Mouse (Mus musculus) C2C12 (cell line): ENCODE data around the gene Zfp68. TPM values are rescaled to one million over a fixed set of nuclear protein-coding genes. Genes with fewer than 3 reads are reported as not detected.
"Not testable (repeated sequence)": the region's sequence is repeated elsewhere in the genome, so short reads cannot be mapped to it uniquely, and the experiment has no call there.

Experiments used
- H3K27me3 ChIP-seq: one replicate; pipeline ENCODE4 v1.6.1; 2011; ENCODE audit not compliant: control insufficient read depth, insufficient read depth, insufficient read length
- H3K36me3 ChIP-seq: one replicate; pipeline ENCODE4 v1.6.1; 2011; ENCODE audit not compliant: control insufficient read depth, insufficient read depth
- H3K4me3 ChIP-seq: one replicate; pipeline ENCODE4 v1.5.1; 2011; ENCODE audit warnings: mild to moderate bottlenecking, control low read depth; ENCODE audit not compliant: poor library complexity, insufficient read depth, severe bottlenecking
- H3K79me2 ChIP-seq: one replicate; pipeline ENCODE4 v1.6.1; 2011; ENCODE audit not compliant: control insufficient read depth, insufficient read depth
- H3K79me3 ChIP-seq: one replicate; pipeline ENCODE4 v1.6.1; 2011; ENCODE audit warnings: low read depth, control low read depth
- H3ac ChIP-seq: one replicate; pipeline ENCODE3; 2011; ENCODE audit warnings: low read depth; ENCODE audit not compliant: control insufficient read depth, insufficient read length
- CEBPB ChIP-seq: IDR thresholded peaks from one replicate; pipeline ENCODE4 v1.6.1; 2011; ENCODE audit warnings: low read depth, mild to moderate bottlenecking, control low read depth, moderate library complexity
- CTCF ChIP-seq: IDR thresholded peaks from one replicate; pipeline ENCODE4 v1.5.1; 2011; ENCODE audit not compliant: control insufficient read depth, insufficient read depth, insufficient read length
- FOSL1 ChIP-seq: IDR thresholded peaks from one replicate; pipeline ENCODE4 v1.8.0; 2011; ENCODE audit warnings: mild to moderate bottlenecking, low read length; ENCODE audit not compliant: poor library complexity, insufficient read depth, severe bottlenecking
- MAX ChIP-seq: IDR thresholded peaks from one replicate; pipeline ENCODE4 v1.6.1; 2011; ENCODE audit warnings: mild to moderate bottlenecking, control low read depth
- MYOD1 ChIP-seq: IDR thresholded peaks from one replicate; pipeline ENCODE4 v1.6.1; 2011; ENCODE audit warnings: low read depth; ENCODE audit not compliant: control insufficient read depth, insufficient read length
- MYOG ChIP-seq: IDR thresholded peaks from one replicate; pipeline ENCODE4 v1.6.1; 2011; ENCODE audit not compliant: control insufficient read depth, insufficient read length; ENCODE audit errors: extremely low read depth
- USF1 ChIP-seq: IDR thresholded peaks from one replicate; pipeline ENCODE4 v1.6.1; 2011; ENCODE audit warnings: low read depth, mild to moderate bottlenecking, control low read depth, moderate library complexity
- microRNA-seq: library from miRNA; unstranded; fragments of <30 nt; microRNA quantifications from one replicate; pipeline ENCODE4, GENCODE M21; 2019; ENCODE audit warnings: borderline microRNAs expressed
- polyA plus RNA-seq: library from polyadenylated mRNA; unstranded; fragments of >200 nt; fragmentation: generic; extraction: Trizol; gene quantifications from one replicate; pipeline ENCODE4 v1.2.1, GENCODE M21; 2012; ENCODE audit warnings: missing spikeins

The Zfp68 gene
- polyA plus RNA-seq, 1 experiment: 4.9 TPM

DNA sequence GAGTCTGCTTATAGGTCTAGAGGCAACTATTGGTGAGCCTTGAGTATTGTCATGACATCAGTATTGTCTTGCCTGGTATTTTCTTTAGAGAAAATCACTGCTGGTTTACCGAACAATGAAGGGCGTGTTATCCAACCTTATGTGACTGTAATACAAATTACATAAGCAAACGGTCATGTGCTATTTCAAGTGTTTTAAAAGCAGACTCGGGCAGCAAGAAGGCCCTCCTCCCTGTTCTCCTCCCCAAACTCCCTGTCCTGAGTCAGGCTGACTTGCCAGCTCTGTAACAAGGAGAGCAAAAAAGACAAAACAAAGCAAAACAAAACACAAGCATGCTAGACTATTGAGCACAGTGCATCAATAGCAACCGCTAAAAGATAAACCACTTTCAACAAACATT is 1.3 kb upstream of the Zfp68 start:
- Histone ChIP-seq H3K4me3 (no peak overlapping the region), H3ac (no peak overlapping the region), H3K79me3 (peaks cover 28% of the 10 kb centered on the region), H3K36me3 (peaks cover 22% of the 10 kb centered on the region), H3K79me2 (peaks cover 44% of the 10 kb centered on the region), H3K27me3 (no peaks in the 10 kb centered on the region)
- no peak for TF ChIP-seq MYOD1
- no peak for TF ChIP-seq MAX
- TF ChIP-seq USF1: no peak
- no peak for TF ChIP-seq FOSL1
- no peak for TF ChIP-seq CEBPB
- no peak for TF ChIP-seq MYOG
- TF ChIP-seq CTCF: no peak

DNA sequence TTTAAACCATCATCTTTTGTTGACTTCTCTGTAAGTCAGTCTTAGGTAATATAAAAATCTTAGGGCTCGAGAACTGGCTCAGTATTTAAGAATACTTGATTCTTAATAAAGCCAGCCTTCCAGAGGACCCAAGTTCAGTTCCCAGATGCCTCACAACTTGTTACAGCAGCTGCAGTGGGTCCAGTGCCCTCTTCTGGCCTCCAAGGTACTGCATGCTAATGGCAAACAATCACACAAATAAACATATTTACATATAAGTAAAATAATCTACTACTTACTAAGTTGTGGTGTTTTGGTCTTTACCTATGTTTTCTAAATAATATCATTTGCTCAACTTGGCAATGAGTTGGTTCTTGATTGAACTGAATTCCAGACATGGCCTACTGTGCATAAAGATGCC is 1.2 kb downstream of the Zfp68 start:
- TF ChIP-seq MYOG (no peak), MYOD1 (no peak), FOSL1 (no peak), USF1 (no peak), MAX (no peak), CEBPB (no peak), CTCF (no peak)
- H3K79me2 ChIP-seq: peaks cover 53% of the 10 kb centered on the region
- H3K27me3 ChIP-seq: no peaks in the 10 kb centered on the region
- H3K4me3 ChIP-seq: no peak overlapping the region
- peaks cover 43% of the 10 kb centered on the region for H3K36me3 ChIP-seq
- H3ac ChIP-seq: no peak overlapping the region
- peaks cover 32% of the 10 kb centered on the region for H3K79me3 ChIP-seq

DNA sequence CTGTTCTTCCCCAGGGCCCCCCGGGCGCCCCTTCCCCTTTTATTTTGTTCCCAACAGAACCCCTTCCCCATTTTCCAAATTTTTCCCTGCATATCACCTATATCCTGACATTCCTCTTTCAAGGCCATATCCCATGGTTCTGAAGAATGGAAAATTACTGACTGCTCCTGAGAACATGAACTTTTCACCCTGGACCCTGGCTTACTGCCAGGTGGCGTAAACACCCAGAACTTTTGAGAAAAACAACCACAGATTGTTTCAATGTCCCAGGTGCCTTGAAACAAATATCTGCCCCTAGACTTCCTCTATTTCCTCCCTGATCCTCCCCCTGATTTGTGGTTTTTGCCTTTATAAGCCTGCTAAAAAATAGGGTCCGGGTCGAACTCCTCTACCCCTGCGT is 32.2 kb downstream of the Zfp68 start:
- no peaks in the 10 kb centered on the region for H3K27me3 ChIP-seq
- no peak overlapping the region for H3ac ChIP-seq
- H3K36me3 ChIP-seq: no peaks in the 10 kb centered on the region
- H3K79me3 ChIP-seq: no peaks in the 10 kb centered on the region
- H3K4me3 ChIP-seq: no peak overlapping the region
- TF ChIP-seq MYOG (no peak), MYOD1 (no peak), FOSL1 (no peak), CEBPB (no peak), USF1 (no peak)
- no peaks in the 10 kb centered on the region for H3K79me2 ChIP-seq

DNA sequence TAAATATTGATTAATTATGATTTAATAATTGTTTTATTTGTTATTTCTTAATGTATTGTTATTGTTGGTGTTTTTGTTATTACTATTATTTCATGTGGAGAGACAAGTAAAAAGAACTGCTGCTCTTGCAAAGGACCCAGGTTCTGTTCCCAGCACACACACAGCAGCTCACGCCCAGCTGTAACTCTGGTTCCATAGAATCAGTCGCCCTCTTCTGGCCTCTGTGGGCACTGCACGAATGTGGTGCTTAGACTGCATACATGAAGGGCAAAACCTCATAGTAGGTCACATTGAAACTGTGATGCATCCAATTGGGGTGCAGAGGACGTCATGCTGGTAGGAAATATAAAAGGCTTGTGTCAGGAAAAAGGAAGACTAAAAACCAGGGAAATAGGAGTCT is 47.9 kb downstream of the Zfp68 start:
- H3ac ChIP-seq: no peak overlapping the region
- no peaks in the 10 kb centered on the region for H3K79me3 ChIP-seq
- no peaks in the 10 kb centered on the region for H3K79me2 ChIP-seq
- H3K36me3 ChIP-seq: no peaks in the 10 kb centered on the region
- H3K4me3 ChIP-seq: no peak overlapping the region
- H3K27me3 ChIP-seq: no peaks in the 10 kb centered on the region
- TF ChIP-seq CTCF: no peak

DNA sequence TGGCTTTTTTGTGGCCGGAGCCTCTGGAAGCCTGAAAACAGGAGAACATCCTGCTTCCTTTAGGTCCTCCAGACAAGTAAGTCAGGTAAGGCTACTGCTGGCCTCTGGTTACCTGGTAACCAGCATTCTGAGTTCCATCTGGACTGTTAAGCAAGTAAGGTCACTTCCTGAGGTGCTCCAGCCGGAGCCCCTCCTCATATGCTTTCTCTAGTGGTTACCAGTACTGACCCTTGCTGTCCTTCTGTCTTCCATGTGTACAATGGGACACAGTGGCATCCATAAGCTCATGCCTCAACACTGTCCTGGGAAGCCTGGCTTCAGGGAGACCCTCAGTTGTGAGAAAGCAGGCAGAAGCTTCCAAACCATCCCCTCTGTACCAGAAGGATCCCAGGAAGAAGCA is 54.9 kb downstream of the Zfp68 start, which contains the start of gene 1700123K08Rik:
Gene 1700123K08Rik (minus strand): TSS at position 101 of the 400 bp plus-strand sequence.
- H3K27me3 ChIP-seq, H3ac ChIP-seq: not testable (repeated sequence)

More for the DNA sequence above, 54.9 kb downstream of the Zfp68 start, which contains the start of gene 1700123K08Rik:
- H3K79me2 ChIP-seq, H3K4me3 ChIP-seq, H3K36me3 ChIP-seq, H3K79me3 ChIP-seq: not testable (repeated sequence)

Small RNAs within 50 kb of the gene (microRNA-seq; reads per million reads assigned to microRNA genes)
- gene Gm24082: not detected

Other genes with a start within 250 kb of the Zfp68 start
- gene Zfp157, start 178.3 kb downstream of the Zfp68 start, polyA plus RNA-seq: 2.0 TPM
- gene 1700123K08Rik, start 55.0 kb downstream of the Zfp68 start, polyA plus RNA-seq: not detected
- 0.88 TPM for gene A430033K04Rik, start 3.1 kb upstream of the Zfp68 start, polyA plus RNA-seq
- 64.4 TPM for gene Fam20c, start 134.8 kb upstream of the Zfp68 start, polyA plus RNA-seq
- gene Gm5294, start 200.3 kb upstream of the Zfp68 start, polyA plus RNA-seq: not detected